Mouse (Mus musculus): ENCODE data around the gene Wipf1. TPM values are rescaled to one million over a fixed set of nuclear protein-coding genes. Genes with fewer than 3 reads are reported as not detected.

Wipf1 gene
- total RNA-seq, 2 experiments from 2014 or later, result 8.2 to 8.5 TPM

- no peak for DNase-seq (ENCODE audit: low spot score in 2 of 2)
Observed at GRCm38 (mm10) chr2:73406336-73406915, 123.1 kb downstream of the Wipf1 start.

GRCm38 (mm10) chr2:73404980-73405379 is 124.6 kb downstream of the Wipf1 start:
- DNase-seq (ENCODE audit: low spot score in 2 of 2), result no peak
- intact Hi-C loops (cut with DNase I), result no loop called here

More at GRCm38 (mm10) chr2:73406336-73406915, 123.1 kb downstream of the Wipf1 start:
- intact Hi-C loops (cut with DNase I), result no loop called here

- intact Hi-C loops (cut with DNase I), result no loop called here
- DNase-seq (ENCODE audit: low spot score in 2 of 2), result no peak
Observed at GRCm38 (mm10) chr2:73404442-73404841, 125.1 kb downstream of the Wipf1 start.

- intact Hi-C loops (cut with DNase I), result no loop called here
- peak in 1 of 2 experiments; percentile 35 for DNase-seq (ENCODE audit: low spot score in 2 of 2)
Observed at GRCm38 (mm10) chr2:73403385-73404013, 126.0 kb downstream of the Wipf1 start.

- intact Hi-C loops (cut with DNase I), result no loop called here
Observed at GRCm38 (mm10) chr2:73401689-73402088, 127.8 kb downstream of the Wipf1 start.

GRCm38 (mm10) chr2:73397476-73397875 is 132.1 kb downstream of the Wipf1 start:
- DNase-seq (ENCODE audit: low spot score in 2 of 2), result no peak
- intact Hi-C loops (cut with DNase I), result no loop called here

More at GRCm38 (mm10) chr2:73401689-73402088, 127.8 kb downstream of the Wipf1 start:
- DNase-seq (ENCODE audit: low spot score in 2 of 2), result no peak

- intact Hi-C loops (cut with DNase I), result no loop called here
- no peak for DNase-seq (ENCODE audit: low spot score in 2 of 2)
Observed at GRCm38 (mm10) chr2:73396828-73397325, 132.7 kb downstream of the Wipf1 start.

- intact Hi-C loops (cut with DNase I), result no loop called here
- no peak for DNase-seq (ENCODE audit: low spot score in 2 of 2)
Observed at GRCm38 (mm10) chr2:73395516-73395915, 134.0 kb downstream of the Wipf1 start.

- intact Hi-C loops (cut with DNase I), result no loop called here
- DNase-seq (ENCODE audit: low spot score in 2 of 2), result no peak
Observed at GRCm38 (mm10) chr2:73394476-73394875, 135.1 kb downstream of the Wipf1 start.

- intact Hi-C loops (cut with DNase I), result no loop called here
- DNase-seq (ENCODE audit: low spot score in 2 of 2), result no peak
Observed at GRCm38 (mm10) chr2:73392772-73393171, 136.8 kb downstream of the Wipf1 start.

GRCm38 (mm10) chr2:73389951-73390350 is 139.6 kb downstream of the Wipf1 start:
- no peak for DNase-seq (ENCODE audit: low spot score in 2 of 2)
- intact Hi-C loops (cut with DNase I), result loop anchor here (5.0 kb wide), 1 partner anchor 78 kb away; the partner anchor contains the start of genes Cir1 and Scrn3

GRCm38 (mm10) chr2:73387806-73388205 is 141.7 kb downstream of the Wipf1 start:
- DNase-seq (ENCODE audit: low spot score in 2 of 2), result no peak
- intact Hi-C loops (cut with DNase I), result loop anchor here (5.0 kb wide), 1 partner anchor 76 kb away; the partner anchor contains the start of genes Cir1 and Scrn3

- intact Hi-C loops (cut with DNase I), result loop anchor here (5.0 kb wide), 1 partner anchor 74 kb away; the partner anchor contains the start of genes Cir1 and Scrn3
- peak; percentile 98 for DNase-seq (ENCODE audit: low spot score in 2 of 2)
Observed at GRCm38 (mm10) chr2:73386356-73387046, 143.0 kb downstream of the Wipf1 start, which contains the start of gene Gpr155. Gpr155 (minus strand) TSS chr2:73386572.

- DNase-seq (ENCODE audit: low spot score in 2 of 2), result no peak
Observed at GRCm38 (mm10) chr2:73385641-73386355, 143.7 kb downstream of the Wipf1 start.

GRCm38 (mm10) chr2:73385172-73385571 is 144.4 kb downstream of the Wipf1 start:
- intact Hi-C loops (cut with DNase I), result loop anchor here (5.0 kb wide), 1 partner anchor 73 kb away; the partner anchor contains the start of genes Cir1 and Scrn3
- no peak for DNase-seq (ENCODE audit: low spot score in 2 of 2)

More at GRCm38 (mm10) chr2:73385641-73386355, 143.7 kb downstream of the Wipf1 start:
- intact Hi-C loops (cut with DNase I), result loop anchor here (5.0 kb wide), 1 partner anchor 73 kb away; the partner anchor contains the start of genes Cir1 and Scrn3

- intact Hi-C loops (cut with DNase I), result no loop called here
- no peak for DNase-seq (ENCODE audit: low spot score in 2 of 2)
Observed at GRCm38 (mm10) chr2:73380298-73380975, 149.1 kb downstream of the Wipf1 start.

- no peak for DNase-seq (ENCODE audit: low spot score in 2 of 2)
- intact Hi-C loops (cut with DNase I), result no loop called here
Observed at GRCm38 (mm10) chr2:73379656-73380055, 149.9 kb downstream of the Wipf1 start.
